Mouse (Mus musculus) liver, postnatal 0 days (tissue): ENCODE data around the gene Syt13. TPM values are rescaled to one million over a fixed set of nuclear protein-coding genes. Genes with fewer than 3 reads are reported as not detected.

ENCODE experiments used
- ATAC-seq: fragments of 200-750 bp; cut with Nextera tagmentation; 2 replicates; pipeline ENCODE4 v1.8.0; 2017; ENCODE audit warnings: mild to moderate bottlenecking, moderate library complexity
- DNase-seq: peaks from one replicate; pipeline ENCODE4 v3.0.0-alpha.2; 2016
- H3K27ac ChIP-seq: fragments of 300-500 bp; sonication (generic); 2 replicates; pipeline ENCODE4 v1.5.1; 2014; ENCODE audit warnings: antibody characterized with exemption, moderate library complexity, mild to moderate bottlenecking, low read depth
- H3K27me3 ChIP-seq: fragments of 300-500 bp; sonication (generic); 2 replicates; pipeline ENCODE4 v1.6.1; 2014; ENCODE audit warnings: low read length, control low read depth, mixed read lengths; ENCODE audit not compliant: insufficient read depth
- H3K36me3 ChIP-seq: fragments of 300-500 bp; sonication (generic); replicated peaks from 2 replicates; pipeline ENCODE4 v1.6.1; 2014; ENCODE audit warnings: mild to moderate bottlenecking, control low read depth, low read length, moderate library complexity, mixed read lengths; ENCODE audit not compliant: insufficient read depth
- H3K4me1 ChIP-seq: fragments of 300-500 bp; sonication (generic); 2 replicates; pipeline ENCODE4 v1.6.1; 2014; ENCODE audit warnings: antibody characterized with exemption, mild to moderate bottlenecking, control low read depth; ENCODE audit not compliant: insufficient read depth
- H3K4me2 ChIP-seq: fragments of 300-500 bp; sonication (generic); 2 replicates; pipeline ENCODE4 v1.6.1; 2014; ENCODE audit warnings: low read depth, mild to moderate bottlenecking, low read length, moderate library complexity, mixed read lengths
- H3K4me3 ChIP-seq: fragments of 300-500 bp; sonication (generic); 2 replicates; pipeline ENCODE4 v1.5.1; 2014; ENCODE audit warnings: low read depth, low read length
- H3K9ac ChIP-seq: fragments of 300-500 bp; sonication (generic); replicated peaks from 2 replicates; pipeline ENCODE4 v1.6.1; 2014; ENCODE audit warnings: mild to moderate bottlenecking, moderate library complexity
- H3K9me3 ChIP-seq: fragments of 300-500 bp; sonication (generic); 2 replicates; pipeline ENCODE4 v1.6.1; 2016; ENCODE audit warnings: mild to moderate bottlenecking, control low read depth, low read length, mixed read lengths
- CTCF ChIP-seq: sonication (generic); IDR thresholded peaks from 2 replicates; pipeline ENCODE4 v1.5.1; 2016; ENCODE audit warnings: antibody characterized with exemption, low read depth
- EP300 ChIP-seq: IDR thresholded peaks from 2 replicates; pipeline ENCODE4 v1.6.1; 2016; ENCODE audit warnings: antibody characterized with exemption, low read depth, mild to moderate bottlenecking
- WGBS: fragments of 180-500 bp; shearing (Covaris S2); extraction: QIAGEN DNeasy Blood & Tissue Kit; methylation state at CpG from one replicate; pipeline ENCODE4 v1.1.7; 2014; ENCODE audit not compliant: insufficient replicate concordance; 5-methylcytosine and 5-hydroxymethylcytosine counted together
- polyA plus RNA-seq: library from polyadenylated mRNA; unstranded; fragments of >200 nt; fragmentation: Nextera tagmentation; extraction: Ambion mirVana; gene quantifications from 2 replicates; pipeline ENCODE4 v1.2.1, GENCODE M21; 2015

The Syt13 gene
- polyA plus RNA-seq, 1 experiment from 2014 or later, result 0.19 TPM

DNA sequence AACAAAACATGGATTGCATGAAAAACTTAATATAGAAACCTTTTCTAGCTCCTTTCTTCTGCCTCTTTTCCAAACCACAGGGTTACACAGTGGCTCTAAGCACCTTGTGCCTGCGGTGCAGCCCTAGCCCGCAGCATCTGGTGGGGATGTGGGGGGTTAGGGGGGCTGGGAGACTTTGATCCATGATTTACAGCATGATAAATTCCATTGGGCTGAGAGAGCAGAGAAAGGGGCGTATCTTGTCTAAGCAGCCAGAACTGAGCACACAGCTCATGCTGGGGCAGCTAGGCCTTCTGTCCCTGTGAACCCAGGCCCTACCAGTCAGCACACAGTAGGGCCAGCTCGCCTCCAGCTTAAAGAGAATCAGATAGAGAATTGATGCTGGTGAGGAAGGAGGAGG lies 90.1 kb downstream of the Syt13 start:
- H3K4me1 ChIP-seq, result no peaks in the 10 kb centered on the region
- no peak overlapping the region for H3K9ac ChIP-seq
- 73% methylated on average over 4 of the region's 4 CpGs for WGBS
- DNase-seq (no peak), ATAC-seq (no peak)
- H3K27ac ChIP-seq, result no peak overlapping the region
- no peaks in the 10 kb centered on the region for H3K36me3 ChIP-seq
- no peak overlapping the region for H3K4me2 ChIP-seq
- TF ChIP-seq CTCF (no peak), EP300 (no peak)
- no peaks in the 10 kb centered on the region for H3K9me3 ChIP-seq
- no peaks in the 10 kb centered on the region for H3K27me3 ChIP-seq
- H3K4me3 ChIP-seq, result no peak overlapping the region

Other genes with a start within 250 kb of the Syt13 start
- 0.86 and 1.2 TPM in 2 replicates for gene Prdm11, start 131.1 kb downstream of the Syt13 start, polyA plus RNA-seq